Mouse (Mus musculus): ENCODE data around the gene Cxcr2.
"Not testable (repeated sequence)": the region's sequence is repeated elsewhere in the genome, so short reads cannot be mapped to it uniquely, and the experiment has no call there.

The Cxcr2 gene

GRCm38 (mm10) chr1:74139415-74139814, 14.4 kb upstream of the Cxcr2 start:
- CTCF ChIA-PET, result no interaction called here

GRCm38 (mm10) chr1:74141781-74142180, 12.0 kb upstream of the Cxcr2 start:
- CTCF ChIA-PET, result no interaction called here

GRCm38 (mm10) chr1:74149106-74149885, 4.5 kb upstream of the Cxcr2 start:
- CTCF ChIA-PET, result interaction anchor here (1.0 kb wide), 1 partner anchor 19 kb away, joined by 4 read pairs; no protein-coding TSS in a partner anchor

GRCm38 (mm10) chr1:74150101-74150500, 3.7 kb upstream of the Cxcr2 start:
- CTCF ChIA-PET, result interaction anchor here (1.0 kb wide), 1 partner anchor 20 kb away, joined by 4 read pairs; no protein-coding TSS in a partner anchor

GRCm38 (mm10) chr1:74151091-74151490, 2.7 kb upstream of the Cxcr2 start:
- CTCF ChIA-PET, result no interaction called here

GRCm38 (mm10) chr1:74155435-74156012, 1.7 kb downstream of the Cxcr2 start:
- CTCF ChIA-PET, result no interaction called here

GRCm38 (mm10) chr1:74156381-74156910, 2.7 kb downstream of the Cxcr2 start:
- CTCF ChIA-PET, result no interaction called here

GRCm38 (mm10) chr1:74159613-74160012, 5.8 kb downstream of the Cxcr2 start:
- CTCF ChIA-PET, result not testable (repeated sequence)

- CTCF ChIA-PET, result no interaction called here
Measured at GRCm38 (mm10) chr1:74160036-74160435, 6.2 kb downstream of the Cxcr2 start.

GRCm38 (mm10) chr1:74167136-74167535, 13.3 kb downstream of the Cxcr2 start:
- CTCF ChIA-PET, result no interaction called here

- CTCF ChIA-PET, result no interaction called here
Measured at GRCm38 (mm10) chr1:74169721-74170120, 15.9 kb downstream of the Cxcr2 start.

GRCm38 (mm10) chr1:74172722-74173121, 18.9 kb downstream of the Cxcr2 start:
- CTCF ChIA-PET, result no interaction called here

GRCm38 (mm10) chr1:74175731-74176130, 21.9 kb downstream of the Cxcr2 start:
- CTCF ChIA-PET, result no interaction called here

GRCm38 (mm10) chr1:74178618-74179017, 24.8 kb downstream of the Cxcr2 start:
- CTCF ChIA-PET, result no interaction called here

GRCm38 (mm10) chr1:74179624-74180408, 26.0 kb downstream of the Cxcr2 start:
- CTCF ChIA-PET, result no interaction called here

GRCm38 (mm10) chr1:74181462-74181861, 27.7 kb downstream of the Cxcr2 start:
- CTCF ChIA-PET, result interaction anchor here (0.6 to 0.7 kb wide), 2 partner anchors 83 to 518 kb away, joined by 5 to 14 read pairs; no protein-coding TSS in a partner anchor

GRCm38 (mm10) chr1:74183006-74183405, 29.2 kb downstream of the Cxcr2 start:
- CTCF ChIA-PET, result no interaction called here

GRCm38 (mm10) chr1:74190471-74190870, 36.7 kb downstream of the Cxcr2 start:
- CTCF ChIA-PET, result no interaction called here

- CTCF ChIA-PET, result no interaction called here
Measured at GRCm38 (mm10) chr1:74192711-74193110, 38.9 kb downstream of the Cxcr2 start.

GRCm38 (mm10) chr1:74194445-74194844, 40.7 kb downstream of the Cxcr2 start, which contains the start of gene Cxcr1:
TSS of gene Cxcr1 (minus strand) at chr1:74194631.
- CTCF ChIA-PET, result interaction anchor here (0.7 to 1.2 kb wide), 2 partner anchors 11 to 259 kb away, joined by 3 to 5 read pairs; no protein-coding TSS in a partner anchor

GRCm38 (mm10) chr1:74195961-74196360, 42.2 kb downstream of the Cxcr2 start:
- CTCF ChIA-PET, result no interaction called here

Measured in spleen, embryonic (tissue).